ENCODE assay signal across 8 mouse cellular contexts in genomic region chr17:35917143-35917462, GRCm38 (mm10). TPM values are rescaled to one million over a fixed set of nuclear protein-coding genes. Genes with fewer than 3 reads are reported as not detected.
A peak's percentile ranks its signal among the peaks of the same experiment; 100 is the strongest.
DNase-seq lines count a peak whose midpoint lies in the region; ATAC-seq and TF ChIP-seq lines count a peak whose summit lies in the region.

No protein-coding gene starts in this region.

- peak overlapping the region; percentile 82 for H3K4me2 ChIP-seq in forebrain, embryonic 15.5 days (replicated peaks)
- peak overlapping the region; percentile 69 for H3K4me2 ChIP-seq in limb, embryonic 11.5 days (ENCODE audit: low read depth, severe bottlenecking)
- H3K4me2 ChIP-seq in myocyte (ENCODE audit: low read depth), result peak overlapping the region; percentile 97

- TF ChIP-seq POLR2A in myocyte (IDR thresholded peaks at IDR 0.05; ENCODE audit: insufficient read length, low read depth), result no peak

- H3K9me3 ChIP-seq in heart, embryonic 10.5 days, result no peaks in the 10 kb centered on the region
- no peaks in the 10 kb centered on the region for H3K9me3 ChIP-seq in G1E (replicated peaks)
- H3K9me3 ChIP-seq in forebrain, embryonic 15.5 days, result no peaks in the 10 kb centered on the region
- H3K9me3 ChIP-seq in limb, embryonic 11.5 days (ENCODE audit: control insufficient read depth, low read length), result no peaks in the 10 kb centered on the region

- no peaks in the 10 kb centered on the region for H3K27me3 ChIP-seq in heart, embryonic 10.5 days (ENCODE audit: insufficient read depth, poor library complexity, severe bottlenecking)
- H3K27me3 ChIP-seq in G1E (ENCODE audit: insufficient read depth, low read length) (no peaks in the 10 kb centered on the region), myocyte (ENCODE audit: control insufficient read depth, insufficient read depth, insufficient read length) (no peaks in the 10 kb centered on the region)
- no peaks in the 10 kb centered on the region for H3K27me3 ChIP-seq in forebrain, embryonic 15.5 days
- no peaks in the 10 kb centered on the region for H3K27me3 ChIP-seq in limb, embryonic 11.5 days (ENCODE audit: control insufficient read depth, insufficient read depth, low read length)

- WGBS in heart, embryonic 10.5 days, result 1% methylated on average over 8 of the region's 8 CpGs
- WGBS in forebrain, embryonic 15.5 days, result 0% methylated on average over 8 of the region's 8 CpGs
- 0% methylated on average over 8 of the region's 8 CpGs for WGBS in limb, embryonic 11.5 days

- peaks cover 54% of the 10 kb centered on the region for H3K79me2 ChIP-seq in myocyte (ENCODE audit: control insufficient read depth, insufficient read depth)

- peak overlapping the region; percentile 92 for H3ac ChIP-seq in myocyte (ENCODE audit: control insufficient read depth, insufficient read length)

- TF ChIP-seq CTCF in G1E (IDR thresholded peaks at IDR 0.05; ENCODE audit: low read depth, low read length), result no peak

- H3K9ac ChIP-seq in forebrain, embryonic 15.5 days (replicated peaks), result peak overlapping the region; percentile 92
- H3K9ac ChIP-seq in limb, embryonic 11.5 days (ENCODE audit: low read length), result peak overlapping the region; percentile 98

- peak overlapping the region; percentile 98 for H3K27ac ChIP-seq in heart, embryonic 10.5 days
- H3K27ac ChIP-seq in forebrain, embryonic 15.5 days (replicated peaks), result peak overlapping the region; percentile 99
- peak overlapping the region; percentile 80 for H3K27ac ChIP-seq in limb, embryonic 11.5 days (replicated peaks; ENCODE audit: low read depth, low read length)

- H3K36me3 ChIP-seq in heart, embryonic 10.5 days, result peaks cover 33% of the 10 kb centered on the region
- H3K36me3 ChIP-seq in G1E (replicated peaks) (peaks cover 52% of the 10 kb centered on the region), myocyte (ENCODE audit: control insufficient read depth, insufficient read depth) (peaks cover 34% of the 10 kb centered on the region)
- H3K36me3 ChIP-seq in forebrain, embryonic 15.5 days, result peaks cover 7% of the 10 kb centered on the region; the same call in 1 of the 2 replicates
- no peaks in the 10 kb centered on the region for H3K36me3 ChIP-seq in limb, embryonic 11.5 days (ENCODE audit: control insufficient read depth, insufficient read depth, low read length)

- H3K4me1 ChIP-seq in heart, embryonic 10.5 days, result peaks cover 25% of the 10 kb centered on the region
- peaks cover 59% of the 10 kb centered on the region for H3K4me1 ChIP-seq in G1E (ENCODE audit: insufficient read depth, low read depth, low read length)
- H3K4me1 ChIP-seq in forebrain, embryonic 15.5 days, result peaks cover 41% of the 10 kb centered on the region
- H3K4me1 ChIP-seq in limb, embryonic 11.5 days (ENCODE audit: control insufficient read depth, insufficient read depth, low read length), result peaks cover 8% of the 10 kb centered on the region; the same call in 1 of the 2 replicates

- no peak for ATAC-seq in G1E (ENCODE audit: extremely low read depth, insufficient number of reproducible peaks, low FRiP score, poor library complexity, severe bottlenecking)
- no peak for ATAC-seq in forebrain, embryonic 15.5 days (replicated peaks)
- no peak for ATAC-seq in limb, embryonic 11.5 days (ENCODE audit: insufficient number of reproducible peaks, low FRiP score, low TSS enrichment, low read depth)

- peak overlapping the region; percentile 80 for H3K4me3 ChIP-seq in heart, embryonic 10.5 days
- H3K4me3 ChIP-seq in G1E (ENCODE audit: low read depth, low read length) (peak overlapping the region; percentile 79), myocyte (peak overlapping the region; percentile 96)
- H3K4me3 ChIP-seq in forebrain, embryonic 15.5 days, result peak overlapping the region; percentile 77
- H3K4me3 ChIP-seq in limb, embryonic 11.5 days (ENCODE audit: low read depth, low read length), result peak overlapping the region; percentile 78

- DNase-seq in heart, embryonic 10.5 days (ENCODE audit: low spot score), result no peak
- no peak for DNase-seq in heart, adult 9 months (ENCODE audit: low spot score in 2 of 2)
- no peak for DNase-seq in G1E (ENCODE audit: low spot score)
- peak; percentile 66 for DNase-seq in limb, embryonic 11.5 days (ENCODE audit: low spot score)
- no peak for DNase-seq in layer of hippocampus, postnatal 25 days (ENCODE audit: extremely low spot score in 1 of 2, low spot score in 1 of 2)
- no peak for DNase-seq in Muller cell, postnatal 12 days (ENCODE audit: inconsistent ontology term)

TF ChIP-seq in myocyte, 11 proteins besides CTCF, POLR2A, EP300 and RAD21:
- TF ChIP-seq SRF (IDR thresholded peaks at IDR 0.05; ENCODE audit: control insufficient read depth, insufficient read length, low read depth) (no peak), MYOG (IDR thresholded peaks at IDR 0.05; ENCODE audit: control insufficient read depth in 1 of 3, insufficient read depth in 1 of 3, insufficient read length in 2 of 3, low read depth in 2 of 3) (no peak), TCF12 (IDR thresholded peaks at IDR 0.05; ENCODE audit: insufficient read depth, poor library complexity, severe bottlenecking) (no peak), CEBPB (IDR thresholded peaks at IDR 0.05; ENCODE audit: insufficient read depth, poor library complexity, severe bottlenecking) (no peak), POLR2AphosphoS2 (IDR thresholded peaks at IDR 0.05; ENCODE audit: insufficient read length, low read depth) (no peak), MYOD1 (IDR thresholded peaks at IDR 0.05; ENCODE audit: control insufficient read depth in 1 of 3, insufficient read length in 2 of 3, low read depth in 2 of 3) (no peak), MAX (IDR thresholded peaks at IDR 0.05; ENCODE audit: low read depth) (no peak), USF1 (IDR thresholded peaks at IDR 0.05; ENCODE audit: low read depth) (no peak), TCF3 (IDR thresholded peaks at IDR 0.05; ENCODE audit: insufficient read length, low read depth) (no peak), E2F4 (IDR thresholded peaks at IDR 0.05; ENCODE audit: insufficient read depth) (no peak), REST (IDR thresholded peaks at IDR 0.05; ENCODE audit: insufficient read depth, insufficient read length) (no peak)

RNA-seq across cellular contexts. Expression of gene Ppp1r10, which starts 0.9 kb away (rescaled TPM):
- polyA plus RNA-seq in heart, embryonic 10.5 days (2016; fragmentation: Nextera tagmentation; extraction: Ambion mirVana), result 37.6 and 45.2 TPM in 2 replicates
- total RNA-seq in G1E (2014; fragmentation: Nextera tagmentation) (85.7 and 93.8 TPM in 2 replicates), G1E (2017) (64.7 and 77.3 TPM in 2 replicates)
- polyA plus RNA-seq in G1E (2012) (30.9 and 33.0 TPM in 2 replicates), myocyte (2012; fragmentation: generic; extraction: Trizol) (32.9 TPM)
- 51.5 and 53.9 TPM in 2 replicates for polyA plus RNA-seq in forebrain, embryonic 15.5 days (2015; fragmentation: Nextera tagmentation; extraction: Ambion mirVana)
- polyA plus RNA-seq in limb, embryonic 11.5 days (2014; fragmentation: Nextera tagmentation; extraction: Ambion mirVana), result 43.9 and 52.3 TPM in 2 replicates
- 10 to 100 TPM; 69.9 to 81.9 TPM for total RNA-seq in layer of hippocampus, postnatal 25 days (2021)

RNA-seq across cellular contexts. Expression of gene Mrps18b, which starts 0.9 kb away (rescaled TPM):
- 99.5 and 111 TPM in 2 replicates for polyA plus RNA-seq in heart, embryonic 10.5 days (2016; fragmentation: Nextera tagmentation; extraction: Ambion mirVana)
- 107 and 118 TPM in 2 replicates for total RNA-seq in G1E (2014; fragmentation: Nextera tagmentation)
- 103 and 127 TPM in 2 replicates for total RNA-seq in G1E (2017)
- polyA plus RNA-seq in G1E (2012), result 7.8 and 8.9 TPM in 2 replicates
- 53.1 and 54.1 TPM in 2 replicates for polyA plus RNA-seq in forebrain, embryonic 15.5 days (2015; fragmentation: Nextera tagmentation; extraction: Ambion mirVana)
- 80.2 and 81.7 TPM in 2 replicates for polyA plus RNA-seq in limb, embryonic 11.5 days (2014; fragmentation: Nextera tagmentation; extraction: Ambion mirVana)
- 104 TPM for polyA plus RNA-seq in myocyte (2012; fragmentation: generic; extraction: Trizol)
- total RNA-seq in layer of hippocampus, postnatal 25 days (2021), result 10 to 100 TPM; 34.4 to 35.9 TPM

RNA-seq across cellular contexts. Expression of gene Atat1, which starts 7.2 kb away (rescaled TPM):
- 59.4 and 78.6 TPM in 2 replicates for polyA plus RNA-seq in heart, embryonic 10.5 days (2016; fragmentation: Nextera tagmentation; extraction: Ambion mirVana)
- total RNA-seq in G1E (2014; fragmentation: Nextera tagmentation) (18.1 and 18.3 TPM in 2 replicates), G1E (2017) (7.3 and 10.5 TPM in 2 replicates)
- polyA plus RNA-seq in G1E (2012) (16.3 and 17.3 TPM in 2 replicates), myocyte (2012; fragmentation: generic; extraction: Trizol) (23.1 TPM)
- 421 and 435 TPM in 2 replicates for polyA plus RNA-seq in forebrain, embryonic 15.5 days (2015; fragmentation: Nextera tagmentation; extraction: Ambion mirVana)
- polyA plus RNA-seq in limb, embryonic 11.5 days (2014; fragmentation: Nextera tagmentation; extraction: Ambion mirVana), result 128 and 138 TPM in 2 replicates
- 10 to 100 TPM; 61.1 to 75.3 TPM for total RNA-seq in layer of hippocampus, postnatal 25 days (2021)

RNA-seq across cellular contexts. Expression of gene 2310061I04Rik, which starts 19.9 kb away (rescaled TPM):
- 23.8 and 26.7 TPM in 2 replicates for polyA plus RNA-seq in heart, embryonic 10.5 days (2016; fragmentation: Nextera tagmentation; extraction: Ambion mirVana)
- total RNA-seq in G1E (2014; fragmentation: Nextera tagmentation), result 32.7 and 45.0 TPM in 2 replicates
- 3.1 and 3.3 TPM in 2 replicates for total RNA-seq in G1E (2017)
- 163 and 185 TPM in 2 replicates for polyA plus RNA-seq in G1E (2012)
- polyA plus RNA-seq in forebrain, embryonic 15.5 days (2015; fragmentation: Nextera tagmentation; extraction: Ambion mirVana), result 37.9 and 41.5 TPM in 2 replicates
- 21.3 and 23.2 TPM in 2 replicates for polyA plus RNA-seq in limb, embryonic 11.5 days (2014; fragmentation: Nextera tagmentation; extraction: Ambion mirVana)
- 33.7 TPM for polyA plus RNA-seq in myocyte (2012; fragmentation: generic; extraction: Trizol)
- 10 to 100 TPM; 59.1 to 65.6 TPM for total RNA-seq in layer of hippocampus, postnatal 25 days (2021)

RNA-seq across cellular contexts. Expression of gene Dhx16, which starts 37.5 kb away (rescaled TPM):
- 34.8 and 44.5 TPM in 2 replicates for polyA plus RNA-seq in heart, embryonic 10.5 days (2016; fragmentation: Nextera tagmentation; extraction: Ambion mirVana)
- 48.8 and 56.3 TPM in 2 replicates for total RNA-seq in G1E (2014; fragmentation: Nextera tagmentation)
- 76.8 and 81.1 TPM in 2 replicates for total RNA-seq in G1E (2017)
- polyA plus RNA-seq in G1E (2012), result 73.6 and 77.5 TPM in 2 replicates
- polyA plus RNA-seq in forebrain, embryonic 15.5 days (2015; fragmentation: Nextera tagmentation; extraction: Ambion mirVana), result 36.3 and 38.0 TPM in 2 replicates
- polyA plus RNA-seq in limb, embryonic 11.5 days (2014; fragmentation: Nextera tagmentation; extraction: Ambion mirVana), result 46.5 and 51.2 TPM in 2 replicates
- polyA plus RNA-seq in myocyte (2012; fragmentation: generic; extraction: Trizol), result 29.4 TPM
- 10 to 100 TPM; 25.5 to 29.9 TPM for total RNA-seq in layer of hippocampus, postnatal 25 days (2021)
